ENCODE assay signal across 8 mouse cellular contexts in the genomic region with DNA sequence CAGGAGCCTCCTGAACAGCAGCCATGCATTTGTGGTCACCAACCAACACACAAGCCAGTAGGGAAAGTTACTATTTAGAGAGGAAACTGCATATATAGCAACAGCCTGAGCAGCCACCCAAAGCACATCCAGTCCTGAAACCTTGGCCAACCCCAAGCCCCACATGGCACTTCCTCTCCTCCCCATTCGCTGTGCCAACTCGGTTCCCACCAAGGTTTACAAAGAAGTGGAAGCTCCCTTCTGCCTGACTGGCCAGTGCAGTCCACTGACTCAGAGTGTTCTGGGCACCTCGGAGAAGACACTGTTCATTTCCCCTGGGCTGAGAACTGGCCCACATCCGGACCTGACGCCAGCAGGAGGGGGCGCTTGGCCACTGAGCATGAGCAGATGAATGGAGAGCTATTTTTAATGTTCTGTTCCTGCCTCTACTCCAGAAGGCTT.
A peak's percentile ranks its signal among the peaks of the same experiment; 100 is the strongest.
DNase-seq lines count a peak whose midpoint lies in the region; TF ChIP-seq lines count a peak whose summit lies in the region.
"Had no signal": no experiment of that assay in that cellular context is flagged by ENCODE, and none has a peak within 500 bp of the region (broad histone marks: within the 10 kb centered on the region; RNA-seq: fewer than 3 reads in every experiment).

No protein-coding gene starts in this region.

- H3K27me3 ChIP-seq in myocyte (ENCODE audit: control insufficient read depth, insufficient read depth, insufficient read length), result no peaks in the 10 kb centered on the region
- H3K27me3 ChIP-seq: midbrain, embryonic 12.5 days had no signal

- no peaks in the 10 kb centered on the region for H3K79me2 ChIP-seq in myocyte (ENCODE audit: control insufficient read depth, insufficient read depth)

- TF ChIP-seq POLR2A in myocyte (IDR thresholded peaks at IDR 0.05; ENCODE audit: insufficient read length, low read depth), result no peak

- H3ac ChIP-seq in myocyte (ENCODE audit: control insufficient read depth, insufficient read length), result no peak overlapping the region

- H3K36me3 ChIP-seq in myocyte (ENCODE audit: control insufficient read depth, insufficient read depth), result no peaks in the 10 kb centered on the region
- H3K36me3 ChIP-seq: midbrain, embryonic 12.5 days had no signal

- peak overlapping the region; percentile 60 for H3K4me2 ChIP-seq in myocyte (ENCODE audit: low read depth)
- H3K4me2 ChIP-seq: midbrain, embryonic 12.5 days had no signal

- intact Hi-C loops in heart, postnatal 10 days (cut with DNase I), result no loop called here
- intact Hi-C loops in left cerebral cortex, postnatal 4 days (cut with DNase I), result no loop called here

- no peak overlapping the region for H3K4me3 ChIP-seq in myocyte
- H3K4me3 ChIP-seq: midbrain, embryonic 12.5 days had no signal

- peak; percentile 33 to 45 for DNase-seq in urinary bladder, postnatal 36 days (ENCODE audit: low spot score in 2 of 2)
- DNase-seq in urinary bladder, postnatal 10 days (ENCODE audit: low spot score), result no peak
- peak; percentile 93 for DNase-seq in cerebellum, adult 9-11 months
- peak; percentile 75 to 79 for DNase-seq in heart, postnatal 10 days
- peak; percentile 74 for DNase-seq in left cerebral cortex, postnatal 4 days
- peak; percentile 58 for DNase-seq in thymus, postnatal 0 days (ENCODE audit: low spot score)

TF ChIP-seq in myocyte, 11 proteins besides CTCF, POLR2A, EP300 and RAD21:
- TF ChIP-seq TCF12 (IDR thresholded peaks at IDR 0.05; ENCODE audit: insufficient read depth, poor library complexity, severe bottlenecking) (no peak), POLR2AphosphoS2 (IDR thresholded peaks at IDR 0.05; ENCODE audit: insufficient read length, low read depth) (no peak), SRF (IDR thresholded peaks at IDR 0.05; ENCODE audit: control insufficient read depth, insufficient read length, low read depth) (no peak), TCF3 (IDR thresholded peaks at IDR 0.05; ENCODE audit: insufficient read length, low read depth) (no peak), REST (IDR thresholded peaks at IDR 0.05; ENCODE audit: insufficient read depth, insufficient read length) (no peak), MAX (IDR thresholded peaks at IDR 0.05; ENCODE audit: low read depth) (no peak), USF1 (IDR thresholded peaks at IDR 0.05; ENCODE audit: low read depth) (no peak), E2F4 (IDR thresholded peaks at IDR 0.05; ENCODE audit: insufficient read depth) (no peak), CEBPB (IDR thresholded peaks at IDR 0.05; ENCODE audit: insufficient read depth, poor library complexity, severe bottlenecking) (no peak), MYOD1 (IDR thresholded peaks at IDR 0.05; ENCODE audit: control insufficient read depth in 1 of 3, insufficient read length in 2 of 3, low read depth in 2 of 3) (no peak), MYOG (IDR thresholded peaks at IDR 0.05; ENCODE audit: control insufficient read depth in 1 of 3, insufficient read depth in 1 of 3, insufficient read length in 2 of 3, low read depth in 2 of 3) (no peak)
TF ChIP-seq in myocyte: peak in this region for 0.
